Mouse (Mus musculus) liver, embryonic 11.5 days (tissue): ENCODE measurements around the gene Chst13. TPM values are rescaled to one million over a fixed set of nuclear protein-coding genes. Genes with fewer than 3 reads are reported as not detected.

Experiments
- ATAC-seq: fragments of 200-750 bp; cut with Nextera tagmentation; replicated peaks from 2 replicates; pipeline ENCODE4 v1.8.0; 2017; ENCODE audit warnings: moderate number of reproducible peaks, mild to moderate bottlenecking, moderate TSS enrichment, moderate library complexity; ENCODE audit not compliant: low FRiP score
- DNase-seq: peaks from one replicate; pipeline ENCODE4 v3.0.0-alpha.2; 2017; ENCODE audit warnings: low spot score
- H3K27ac ChIP-seq: fragments of 300-500 bp; sonication (generic); 2 replicates; pipeline ENCODE4 v1.5.1; 2014; ENCODE audit warnings: mild to moderate bottlenecking, low read depth, low read length, control low read depth
- H3K27me3 ChIP-seq: fragments of 300-500 bp; sonication (generic); replicated peaks from 2 replicates; pipeline ENCODE4 v1.6.1; 2014; ENCODE audit warnings: low read length, mixed read lengths; ENCODE audit not compliant: control insufficient read depth, insufficient read depth
- H3K36me3 ChIP-seq: fragments of 300-500 bp; sonication (generic); 2 replicates; pipeline ENCODE4 v1.6.1; 2014; ENCODE audit warnings: mild to moderate bottlenecking, low read length, moderate library complexity, mixed read lengths; ENCODE audit not compliant: control insufficient read depth, insufficient read depth
- H3K4me1 ChIP-seq: fragments of 300-500 bp; sonication (generic); replicated peaks from 2 replicates; pipeline ENCODE4 v1.6.1; 2014; ENCODE audit warnings: low read length, mixed read lengths; ENCODE audit not compliant: control insufficient read depth, insufficient read depth
- H3K4me2 ChIP-seq: fragments of 300-500 bp; sonication (generic); 2 replicates; pipeline ENCODE4 v1.6.1; 2014; ENCODE audit warnings: mild to moderate bottlenecking, control low read depth, moderate library complexity
- H3K4me3 ChIP-seq: fragments of 300-500 bp; sonication (generic); 2 replicates; pipeline ENCODE4 v1.5.1; 2014; ENCODE audit warnings: low read depth, low read length, control low read depth
- H3K9ac ChIP-seq: fragments of 300-500 bp; sonication (generic); 2 replicates; pipeline ENCODE4 v1.6.1; 2014; ENCODE audit warnings: low read depth, low read length, control low read depth
- H3K9me3 ChIP-seq: fragments of 300-500 bp; sonication (generic); 2 replicates; pipeline ENCODE4 v1.6.1; 2016; ENCODE audit warnings: low read length, inconsistent platforms, mixed read lengths; ENCODE audit not compliant: control insufficient read depth
- WGBS: fragments of 180-500 bp; shearing (Covaris S2); extraction: QIAGEN DNeasy Blood & Tissue Kit; methylation state at CpG from one replicate; pipeline ENCODE4 v1.1.7; 2014; 5-methylcytosine and 5-hydroxymethylcytosine counted together
- polyA plus RNA-seq: library from polyadenylated mRNA; unstranded; fragments of >200 nt; fragmentation: Nextera tagmentation; extraction: Ambion mirVana; gene quantifications from 2 replicates; pipeline ENCODE4 v1.2.1, GENCODE M21; 2014

The Chst13 gene
- polyA plus RNA-seq, 1 experiment from 2014 or later: 17.4 TPM

DNA sequence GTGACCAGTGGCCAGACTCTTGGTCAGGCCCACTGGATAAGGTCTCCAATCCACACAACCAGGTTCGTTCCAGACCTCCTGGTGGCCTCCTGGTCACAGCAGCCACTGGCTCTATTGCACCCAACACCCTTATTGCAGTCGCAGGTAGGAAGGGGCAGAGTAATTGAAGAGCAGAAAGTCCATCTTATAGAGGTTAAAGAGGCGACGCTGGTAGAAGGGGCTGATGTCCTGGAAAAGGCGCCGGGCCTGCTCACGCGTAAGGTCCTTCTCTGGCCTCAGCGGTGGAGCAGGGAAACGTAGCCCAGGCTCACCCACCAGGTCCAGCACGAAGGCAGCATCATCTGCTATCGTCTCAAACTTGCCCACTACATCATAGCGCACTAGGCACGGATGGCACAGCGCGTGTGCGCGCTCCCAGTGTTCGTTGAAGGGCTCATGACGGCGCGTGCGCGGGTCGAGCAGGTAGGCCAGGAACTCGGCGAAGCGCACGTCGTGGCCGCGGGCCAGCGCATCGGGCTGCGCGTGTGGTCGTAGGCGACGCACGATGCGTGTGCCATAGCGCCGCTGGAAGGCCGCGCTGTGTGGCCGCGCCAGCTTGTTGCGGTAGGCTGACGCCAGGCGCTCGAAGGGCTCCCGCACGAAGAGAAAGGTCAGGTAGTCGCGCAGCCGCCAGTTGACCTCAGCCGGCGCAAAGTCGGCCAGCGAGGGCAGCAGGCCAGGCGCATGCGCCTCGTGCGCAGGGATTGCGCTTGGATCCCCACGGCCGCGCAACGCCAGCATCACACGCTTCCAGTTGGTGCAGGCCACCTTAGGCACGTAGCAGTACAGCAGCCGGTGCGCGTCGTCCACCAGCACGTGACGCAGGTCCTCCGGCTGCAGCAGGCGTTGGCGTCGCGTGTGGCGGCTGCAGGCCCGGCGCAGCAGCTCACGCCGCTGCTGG lies 15.9 kb downstream of the Chst13 start:
- DNase-seq: no peak
- Histone ChIP-seq H3K9me3 (peaks cover 6% of the 10 kb centered on the region; the same call in 1 of the 2 replicates), H3K4me2 (no peak overlapping the region), H3K4me1 (no peaks in the 10 kb centered on the region), H3K36me3 (peaks cover 3% of the 10 kb centered on the region; the same call in 1 of the 2 replicates), H3K4me3 (no peak overlapping the region), H3K9ac (no peak overlapping the region), H3K27me3 (no peaks in the 10 kb centered on the region), H3K27ac (no peak overlapping the region)
- 76% methylated on average over 87 of the region's 87 CpGs for WGBS
- no peak; the same call in 1 of the 2 replicates for ATAC-seq

DNA sequence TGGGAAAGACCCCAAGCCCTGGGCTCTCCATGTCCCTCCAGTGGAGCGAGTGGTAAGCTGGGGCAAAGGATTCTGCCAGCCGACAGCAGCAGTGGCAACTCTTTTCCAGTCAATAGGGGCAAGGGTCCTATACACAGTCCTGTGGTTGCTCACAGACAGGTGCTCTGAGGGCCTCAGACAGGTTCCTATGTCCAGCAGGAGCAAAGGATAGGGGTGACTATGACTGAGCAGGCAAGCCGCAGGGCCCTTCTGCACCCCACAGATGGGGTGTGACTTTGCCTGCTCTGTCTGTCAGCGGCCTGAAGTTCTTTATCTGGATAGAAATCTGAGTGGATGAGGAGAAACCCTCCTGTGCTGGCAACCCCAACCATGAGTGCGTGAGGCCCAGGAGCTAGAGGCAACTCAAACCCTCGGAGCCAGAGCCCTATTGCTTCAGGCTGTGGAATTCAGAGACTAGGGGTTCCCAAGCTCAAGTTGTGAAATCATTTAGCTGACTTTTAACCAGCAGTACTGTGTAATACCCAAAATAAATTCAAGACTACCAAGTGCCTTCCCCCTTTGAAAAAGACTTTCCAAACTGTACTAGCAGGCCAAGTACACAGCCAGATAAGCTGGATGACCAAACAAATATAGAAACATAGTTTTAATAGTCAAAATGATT lies 18.5 kb downstream of the Chst13 start:
- no peak overlapping the region for H3K27ac ChIP-seq

GRCm38 (mm10) chr6:90300919-90301318 lies 24.1 kb downstream of the Chst13 start, which contains the start of gene BC048671:
Gene BC048671 (plus strand): TSS chr6:90301219.
- Histone ChIP-seq H3K27ac (no peak within 1 kb of the TSS), H3K9me3 (no peaks in the 10 kb centered on the region), H3K36me3 (no peaks in the 10 kb centered on the region), H3K9ac (no peak within 1 kb of the TSS), H3K27me3 (no peaks in the 10 kb centered on the region), H3K4me2 (no peak within 1 kb of the TSS), H3K4me1 (no peaks in the 10 kb centered on the region), H3K4me3 (no peak within 1 kb of the TSS)
- DNase-seq (no peak), ATAC-seq (no peak)
- 77% methylated on average over 1 of the region's 1 CpGs for WGBS

More for the DNA sequence above, 18.5 kb downstream of the Chst13 start:
- Histone ChIP-seq H3K9me3 (peaks cover 6% of the 10 kb centered on the region; the same call in 1 of the 2 replicates), H3K27me3 (no peaks in the 10 kb centered on the region), H3K9ac (no peak overlapping the region), H3K4me3 (no peak overlapping the region), H3K36me3 (peaks cover 3% of the 10 kb centered on the region; the same call in 1 of the 2 replicates), H3K4me2 (no peak overlapping the region), H3K4me1 (no peaks in the 10 kb centered on the region)
- 74% methylated on average over 6 of the region's 6 CpGs for WGBS
- ATAC-seq (no peak), DNase-seq (peak; percentile 23)

GRCm38 (mm10) chr6:90288265-90288664 lies 36.7 kb downstream of the Chst13 start:
- Histone ChIP-seq H3K9ac (no peak overlapping the region), H3K4me2 (no peak overlapping the region), H3K27ac (no peak overlapping the region), H3K4me3 (no peak overlapping the region), H3K36me3 (no peaks in the 10 kb centered on the region), H3K27me3 (no peaks in the 10 kb centered on the region), H3K4me1 (no peaks in the 10 kb centered on the region), H3K9me3 (no peaks in the 10 kb centered on the region)
- WGBS: 58% methylated on average over 12 of the region's 12 CpGs
- ATAC-seq (no peak), DNase-seq (no peak)

Other genes with a start within 250 kb of the Chst13 start
- gene Vmn1r49, start 246.7 kb downstream of the Chst13 start, polyA plus RNA-seq: not detected in 2 replicates
- gene Vmn1r50, start 223.8 kb downstream of the Chst13 start, polyA plus RNA-seq: not detected in 2 replicates
- gene Vmn1r51, start 202.6 kb downstream of the Chst13 start, polyA plus RNA-seq: not detected in 2 replicates
- not detected in 2 replicates for gene Vmn1r52, start 150.4 kb downstream of the Chst13 start, polyA plus RNA-seq
- gene V1ra8, start 122.4 kb downstream of the Chst13 start, polyA plus RNA-seq: not detected in 2 replicates
- not detected in 2 replicates for gene Vmn1r53, start 100.7 kb downstream of the Chst13 start, polyA plus RNA-seq
- gene Vmn1r54, start 78.9 kb downstream of the Chst13 start, polyA plus RNA-seq: not detected in 2 replicates
- not detected in 2 replicates for gene BC048671, start 24.0 kb downstream of the Chst13 start, polyA plus RNA-seq
- 2.6 and 3.0 TPM in 2 replicates for gene Uroc1, start 8.1 kb upstream of the Chst13 start, polyA plus RNA-seq
- gene Zxdc, start 44.3 kb upstream of the Chst13 start, polyA plus RNA-seq: 6.6 and 6.9 TPM in 2 replicates
- gene Cfap100, start 103.6 kb upstream of the Chst13 start, polyA plus RNA-seq: 0.18 TPM in 2 replicates
- gene Klf15, start 137.4 kb upstream of the Chst13 start, polyA plus RNA-seq: 10.6 and 12.3 TPM in 2 replicates
- 6.5 and 6.6 TPM in 2 replicates for gene Aldh1l1, start 161.2 kb upstream of the Chst13 start, polyA plus RNA-seq